Mouse (Mus musculus) spleen, adult 2 months (tissue): ENCODE measurements around the gene Tmem108. TPM values are rescaled to one million over a fixed set of nuclear protein-coding genes. Genes with fewer than 3 reads are reported as not detected.

Experiments
- DNase-seq, 2 experiments: peaks; one replicate each; pipeline versions ENCODE4 v3.0.0 to v3.0.0-alpha.2; 2012 to 2021; ENCODE audit warnings: low spot score in 2 of 2, low read depth in 1 of 2
- H3K27ac ChIP-seq: fragments of 200-500 bp; 2 replicates; pipeline ENCODE4 v1.5.1; 2012; ENCODE audit warnings: low read length, inconsistent platforms; ENCODE audit not compliant: insufficient read depth
- H3K27me3 ChIP-seq: fragments of 200-500 bp; 2 replicates; pipeline ENCODE4 v1.6.1; 2012; ENCODE audit warnings: mild to moderate bottlenecking, moderate library complexity, low read length, inconsistent platforms; ENCODE audit not compliant: control insufficient read depth, insufficient read depth
- H3K36me3 ChIP-seq: fragments of 200-500 bp; 2 replicates; pipeline ENCODE4 v1.6.1; 2012; ENCODE audit warnings: mild to moderate bottlenecking, low read length, inconsistent platforms; ENCODE audit not compliant: control insufficient read depth, insufficient read depth
- H3K4me1 ChIP-seq: fragments of 200-500 bp; 2 replicates; pipeline ENCODE4 v1.6.1; 2011; ENCODE audit warnings: inconsistent platforms; ENCODE audit not compliant: control insufficient read depth, insufficient read depth, insufficient read length
- H3K4me3 ChIP-seq: fragments of 200-500 bp; 2 replicates; pipeline ENCODE4 v1.5.1; 2011; ENCODE audit warnings: mild to moderate bottlenecking, inconsistent platforms; ENCODE audit not compliant: insufficient read depth, insufficient read length; ENCODE audit errors: extremely low read depth
- CTCF ChIP-seq: fragments of 200-500 bp; IDR thresholded peaks from 2 replicates; pipeline ENCODE4 v1.5.1; 2011; ENCODE audit warnings: mild to moderate bottlenecking, inconsistent platforms; ENCODE audit not compliant: insufficient read depth, insufficient read length, insufficient replicate concordance; ENCODE audit errors: extremely low read depth
- POLR2A ChIP-seq: fragments of 200-500 bp; IDR thresholded peaks from 2 replicates; pipeline ENCODE4 v1.6.1; 2011; ENCODE audit warnings: low read depth, low read length, inconsistent platforms
- WGBS: fragments of 180-500 bp; shearing (Covaris S2); methylation state at CpG from one replicate; pipeline ENCODE4 v1.1.7; 2018; 5-methylcytosine and 5-hydroxymethylcytosine counted together
- polyA plus RNA-seq: library from polyadenylated mRNA; depleted of rRNA; stranded (reverse); fragments of >200 nt; gene quantifications from 2 replicates; pipeline ENCODE4 v1.2.3, GENCODE M21; 2012

Gene Tmem108
- polyA plus RNA-seq, 1 experiment, result 2.2 TPM

- WGBS, result 82% methylated on average over 5 of the region's 5 CpGs
- no peak for DNase-seq
- Histone ChIP-seq H3K4me1 (peaks cover 3% of the 10 kb centered on the region; the same call in 1 of the 2 replicates), H3K4me3 (no peak overlapping the region), H3K36me3 (no peaks in the 10 kb centered on the region), H3K27ac (no peak overlapping the region), H3K27me3 (no peaks in the 10 kb centered on the region)
- TF ChIP-seq CTCF (no peak), POLR2A (no peak)
Measured at GRCm38 (mm10) chr9:103657981-103658380, 103.7 kb downstream of the Tmem108 start.

- WGBS, result 55% methylated on average over 13 of the region's 13 CpGs
- TF ChIP-seq POLR2A (no peak), CTCF (no peak)
- Histone ChIP-seq H3K4me3 (no peak overlapping the region), H3K4me1 (peaks cover 3% of the 10 kb centered on the region; the same call in 1 of the 2 replicates), H3K36me3 (no peaks in the 10 kb centered on the region), H3K27me3 (no peaks in the 10 kb centered on the region), H3K27ac (no peak overlapping the region)
- DNase-seq, result no peak
Measured at GRCm38 (mm10) chr9:103657183-103657975, 104.3 kb downstream of the Tmem108 start.

GRCm38 (mm10) chr9:103653995-103654587 lies 107.5 kb downstream of the Tmem108 start:
- no peak overlapping the region for H3K27ac ChIP-seq
- peaks cover 3% of the 10 kb centered on the region; the same call in 1 of the 2 replicates for H3K4me1 ChIP-seq
- 16% methylated on average over 10 of the region's 10 CpGs for whole genome bisulfite sequencing
- no peaks in the 10 kb centered on the region for H3K27me3 ChIP-seq
- TF ChIP-seq CTCF (no peak), POLR2A (no peak)
- DNase-seq, result peak in 1 of 2 experiments; percentile 12
- no peaks in the 10 kb centered on the region for H3K36me3 ChIP-seq
- H3K4me3 ChIP-seq, result no peak overlapping the region

GRCm38 (mm10) chr9:103652127-103652882 lies 109.3 kb downstream of the Tmem108 start:
- TF ChIP-seq POLR2A (no peak), CTCF (no peak)
- Histone ChIP-seq H3K27me3 (no peaks in the 10 kb centered on the region), H3K4me3 (no peak overlapping the region), H3K36me3 (no peaks in the 10 kb centered on the region), H3K27ac (no peak overlapping the region), H3K4me1 (peaks cover 3% of the 10 kb centered on the region; the same call in 1 of the 2 replicates)
- no peak for DNase-seq
- WGBS, result 61% methylated on average over 8 of the region's 8 CpGs

GRCm38 (mm10) chr9:103646605-103647004 lies 115.0 kb downstream of the Tmem108 start:
- DNase-seq, result peak; percentile 19 to 22
- Histone ChIP-seq H3K27ac (no peak overlapping the region), H3K27me3 (no peaks in the 10 kb centered on the region), H3K4me3 (no peak overlapping the region), H3K36me3 (no peaks in the 10 kb centered on the region), H3K4me1 (peaks cover 8% of the 10 kb centered on the region; the same call in 1 of the 2 replicates)
- TF ChIP-seq POLR2A, result no peak
- no peak for TF ChIP-seq CTCF
- 35% methylated on average over 2 of the region's 2 CpGs for WGBS

- peaks cover 8% of the 10 kb centered on the region; the same call in 1 of the 2 replicates for H3K4me1 ChIP-seq
- TF ChIP-seq CTCF, result no peak
- no peak for TF ChIP-seq POLR2A
- no peak overlapping the region for H3K27ac ChIP-seq
- 97% methylated on average over 7 of the region's 7 CpGs for WGBS
- no peaks in the 10 kb centered on the region for H3K27me3 ChIP-seq
- H3K36me3 ChIP-seq, result no peaks in the 10 kb centered on the region
- no peak for DNase-seq
- H3K4me3 ChIP-seq, result no peak overlapping the region
Measured at GRCm38 (mm10) chr9:103645724-103646123, 115.9 kb downstream of the Tmem108 start.
